Mouse (Mus musculus): ENCODE measurements around the gene Smo.
"Not testable (repeated sequence)": the region's sequence is repeated elsewhere in the genome, so short reads cannot be mapped to it uniquely, and the experiment has no call there.

The Smo gene

DNA sequence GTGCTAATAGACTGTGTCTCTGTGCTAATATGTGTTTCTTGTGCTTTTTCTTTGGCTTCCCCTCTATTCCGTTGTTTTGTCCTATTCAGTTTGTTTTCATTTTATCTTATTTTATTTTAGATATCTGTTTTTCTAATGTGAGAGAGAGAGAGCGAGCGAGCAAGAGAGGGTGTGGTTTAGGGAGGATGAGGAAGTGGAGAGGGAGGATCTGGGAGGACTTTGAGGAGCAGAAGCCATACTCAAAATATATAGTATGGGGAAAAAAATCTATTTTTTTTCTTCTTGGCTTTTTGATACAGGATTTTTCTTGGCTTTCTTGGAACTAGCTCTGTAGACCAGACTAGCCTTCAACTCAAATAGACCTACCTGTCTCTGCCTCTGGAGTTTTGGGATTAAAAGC lies 7.3 kb upstream of the Smo start:
- DNase-seq, result no peak

- DNase-seq, result no peak
Measured at GRCm38 (mm10) chr6:29729491-29729890, 5.8 kb upstream of the Smo start.

DNA sequence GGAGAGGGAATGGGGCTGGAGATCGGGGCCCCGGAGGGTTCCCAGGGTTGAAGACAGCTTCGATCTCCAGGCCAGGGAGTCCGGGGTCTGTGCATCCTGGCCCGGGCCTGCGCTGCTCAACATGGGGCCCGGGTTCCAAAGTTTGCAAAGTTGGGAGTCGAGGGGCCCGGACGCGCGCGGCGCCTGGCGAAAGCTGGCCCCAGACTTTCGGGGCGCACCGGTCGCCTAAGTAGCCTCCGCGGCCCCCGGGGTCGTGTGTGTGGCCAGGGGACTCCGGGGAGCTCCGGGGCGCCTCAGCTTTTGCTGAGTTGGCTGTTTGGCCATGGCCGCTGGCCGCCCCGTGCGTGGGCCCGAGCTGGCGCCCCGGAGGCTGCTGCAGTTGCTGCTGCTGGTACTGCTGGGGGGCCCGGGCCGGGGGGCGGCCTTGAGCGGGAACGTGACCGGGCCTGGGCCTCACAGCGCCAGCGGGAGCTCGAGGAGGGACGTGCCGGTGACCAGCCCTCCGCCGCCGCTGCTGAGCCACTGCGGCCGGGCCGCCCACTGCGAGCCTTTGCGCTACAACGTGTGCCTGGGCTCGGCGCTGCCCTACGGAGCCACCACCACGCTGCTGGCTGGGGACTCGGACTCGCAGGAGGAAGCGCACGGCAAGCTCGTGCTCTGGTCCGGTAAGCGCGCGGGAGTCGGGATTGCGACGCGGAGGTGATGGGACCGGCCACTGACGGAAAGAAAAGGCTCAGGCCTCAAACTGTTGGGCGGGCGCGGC lies 567 bp downstream of the Smo start:
- DNase-seq, result no peak

DNA sequence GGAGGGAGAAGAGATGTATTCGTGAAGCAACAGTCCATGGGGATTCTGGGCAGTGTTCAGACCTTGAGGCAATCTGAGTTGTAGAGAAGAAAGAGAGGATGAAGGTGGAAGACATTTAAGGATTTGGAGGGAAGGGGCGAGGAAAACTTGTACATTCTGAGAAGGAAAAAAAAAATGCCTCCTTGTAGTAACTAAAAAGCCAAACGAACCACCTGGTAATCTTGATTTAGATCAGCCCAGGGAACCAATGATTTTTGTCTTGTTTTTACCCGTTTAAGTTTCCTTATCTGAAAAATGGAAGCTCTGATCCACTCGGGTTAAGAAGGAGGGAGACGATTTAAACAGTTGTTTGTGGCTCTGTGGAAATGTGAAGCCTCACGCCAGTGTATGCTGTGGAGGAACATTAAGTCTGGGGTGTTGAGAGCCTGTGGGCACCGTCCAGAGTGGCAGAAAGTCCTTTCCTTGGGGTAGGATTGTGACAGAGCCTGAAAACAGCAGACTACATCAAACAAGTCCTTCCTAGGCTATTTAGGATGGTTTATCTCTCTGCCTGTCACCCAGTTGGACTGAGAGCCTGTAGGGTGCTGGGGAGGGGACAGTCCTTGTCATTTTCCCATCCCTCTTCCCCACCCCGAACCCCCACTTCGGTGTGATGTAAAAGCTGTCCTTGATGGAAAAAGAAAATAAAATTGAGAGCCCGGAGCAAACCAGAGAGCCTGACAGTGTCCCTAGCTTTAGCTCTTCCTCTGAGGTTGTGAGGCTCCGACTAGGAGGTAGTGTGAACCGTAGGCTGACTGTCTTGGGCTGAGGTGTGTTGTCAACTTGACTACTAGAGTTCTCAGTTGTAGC lies 1.5 kb downstream of the Smo start:
- DNase-seq, result no peak

DNA sequence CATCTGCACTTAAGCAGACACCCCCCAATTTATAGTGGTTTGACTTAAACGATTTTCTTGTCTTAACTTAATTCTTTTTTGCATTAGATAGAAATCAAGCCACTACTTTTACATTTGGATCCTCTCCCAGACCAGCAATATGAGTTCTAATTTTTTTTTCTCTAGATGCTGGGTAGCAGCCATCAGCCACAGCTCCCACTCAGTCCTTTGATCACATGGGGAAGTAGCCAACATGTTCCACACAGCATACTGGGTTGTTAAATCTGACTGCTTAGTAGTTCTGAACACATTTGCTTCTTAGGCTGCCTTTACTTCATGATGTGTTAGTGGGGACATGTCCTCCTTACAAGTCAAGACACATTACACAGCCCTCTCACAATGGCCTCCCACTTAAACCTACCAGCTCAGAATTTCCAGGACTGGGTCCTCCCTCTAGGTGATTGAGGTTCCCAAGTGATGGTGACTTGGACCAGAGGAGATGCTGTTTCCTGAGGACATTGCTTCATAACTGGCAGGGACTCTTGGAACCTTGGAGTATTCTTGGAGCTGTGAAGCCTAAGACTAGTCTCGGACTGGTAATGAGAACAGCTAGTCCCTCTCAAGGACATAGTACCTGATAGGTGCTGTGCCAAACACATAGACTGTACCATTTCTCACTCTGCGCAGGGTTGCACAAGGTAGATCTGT lies 16.3 kb downstream of the Smo start:
- DNase-seq, result no peak

DNA sequence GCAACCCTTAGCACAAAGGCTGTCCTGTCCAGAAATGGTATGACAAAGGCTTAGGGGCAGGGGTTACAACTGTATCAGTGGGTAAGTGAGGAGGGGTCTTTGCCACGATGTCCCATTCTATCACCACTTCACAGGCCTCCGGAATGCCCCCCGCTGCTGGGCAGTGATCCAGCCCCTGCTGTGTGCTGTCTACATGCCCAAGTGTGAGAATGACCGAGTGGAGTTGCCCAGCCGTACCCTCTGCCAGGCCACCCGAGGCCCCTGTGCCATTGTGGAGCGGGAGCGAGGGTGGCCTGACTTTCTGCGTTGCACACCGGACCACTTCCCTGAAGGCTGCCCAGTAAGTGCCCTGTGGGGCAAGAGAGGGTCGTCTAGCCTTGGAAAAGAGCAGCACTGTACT lies 18.0 kb downstream of the Smo start:
- DNase-seq, result no peak

DNA sequence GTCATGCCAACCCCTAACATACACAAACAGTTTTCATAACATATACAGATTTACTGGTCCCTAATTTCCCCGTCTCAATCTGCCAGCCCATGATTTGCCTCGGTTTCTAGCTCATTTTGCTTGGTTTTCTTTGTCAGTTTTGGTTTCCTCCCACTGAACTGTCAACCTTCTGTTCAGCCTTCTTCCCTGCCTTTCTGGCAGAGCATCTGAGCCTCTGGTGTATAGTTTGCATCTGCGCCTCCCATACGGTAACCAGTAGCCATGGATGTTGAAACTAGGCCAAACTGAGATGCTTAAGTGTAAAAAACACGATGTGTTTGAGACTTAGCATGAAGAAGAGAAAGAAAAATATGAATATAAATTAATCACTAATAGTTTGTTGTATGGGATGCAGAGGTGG lies 20.7 kb downstream of the Smo start:
- no peak for DNase-seq

- no peak for DNase-seq
Measured at GRCm38 (mm10) chr6:29756476-29756875, 21.2 kb downstream of the Smo start.

- DNase-seq, result peak; percentile 81
Measured at GRCm38 (mm10) chr6:29758417-29758816, 23.1 kb downstream of the Smo start.

- no peak for DNase-seq
Measured at GRCm38 (mm10) chr6:29759012-29759679, 23.8 kb downstream of the Smo start.

DNA sequence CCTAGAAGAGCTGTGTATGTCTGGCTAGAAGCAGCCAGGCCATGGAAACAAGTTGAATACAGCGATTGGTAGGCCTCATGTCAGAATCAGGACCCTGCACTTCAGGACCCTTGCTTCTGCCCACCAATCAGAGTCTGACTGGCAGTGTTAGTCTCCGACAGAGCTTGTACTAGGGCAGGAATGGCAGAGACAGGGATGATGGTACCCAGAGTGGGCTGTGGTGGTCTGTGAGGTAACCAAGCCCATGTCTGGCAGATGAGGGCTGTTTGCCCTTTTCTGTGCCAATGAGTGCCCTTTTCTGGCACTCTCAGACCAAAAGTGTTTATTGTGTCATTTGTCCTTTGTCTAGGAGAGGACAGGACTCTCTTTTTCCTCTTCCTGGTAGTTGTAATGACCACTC lies 25.1 kb downstream of the Smo start:
- not testable (repeated sequence) for DNase-seq

DNA sequence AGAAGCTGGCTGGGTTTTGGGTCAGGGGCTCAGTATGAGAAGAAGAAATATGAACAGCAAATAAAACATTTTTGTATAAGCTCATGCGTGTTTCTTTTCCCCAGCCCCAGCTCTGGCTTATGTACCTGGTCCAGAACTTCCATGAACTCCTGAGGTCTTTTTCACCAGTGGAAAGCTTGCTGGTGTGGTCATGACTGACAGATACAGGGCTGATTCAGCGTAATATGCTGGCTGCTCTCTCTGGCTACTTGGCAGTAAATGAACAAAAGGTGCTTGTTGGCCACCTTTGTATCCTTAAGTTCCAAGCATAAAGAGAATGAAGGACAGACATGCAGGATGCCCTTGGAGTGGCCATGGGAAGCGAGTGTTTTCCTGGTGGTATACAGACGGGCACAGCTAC lies 26.0 kb downstream of the Smo start:
- no peak for DNase-seq

GRCm38 (mm10) chr6:29762524-29762923 lies 27.2 kb downstream of the Smo start:
- no peak for DNase-seq

- no peak for DNase-seq
Measured at GRCm38 (mm10) chr6:29766874-29767273, 31.6 kb downstream of the Smo start.

- peak; percentile 91 for DNase-seq
Measured at GRCm38 (mm10) chr6:29767813-29768660, 32.7 kb downstream of the Smo start, which contains the start of gene Ahcyl2. TSS of gene Ahcyl2 (plus strand) at chr6:29768011.

- DNase-seq, result peak; percentile 47
Measured at GRCm38 (mm10) chr6:29768791-29769441, 33.6 kb downstream of the Smo start.

GRCm38 (mm10) chr6:29770672-29771321 lies 35.5 kb downstream of the Smo start:
- no peak for DNase-seq

DNA sequence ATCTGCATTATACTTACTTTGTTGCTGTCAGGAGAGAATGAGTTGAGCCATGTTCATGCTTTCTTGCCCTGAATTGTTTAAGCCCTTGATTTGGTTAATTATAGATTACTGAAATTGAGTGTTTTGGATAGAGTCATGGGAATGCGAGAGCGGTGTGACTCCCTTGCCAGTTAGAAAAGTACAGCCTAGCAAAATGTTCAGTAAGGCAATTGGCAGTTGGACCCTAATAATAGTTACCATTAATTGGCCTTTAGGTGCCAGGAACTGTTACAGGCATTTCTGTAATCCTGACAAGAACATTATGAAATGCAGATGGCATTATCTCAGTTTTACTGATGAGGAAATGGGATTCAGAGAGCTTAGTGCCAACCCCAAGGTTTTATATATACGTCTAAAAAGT lies 36.9 kb downstream of the Smo start:
- DNase-seq, result no peak

GRCm38 (mm10) chr6:29774161-29774560 lies 38.9 kb downstream of the Smo start:
- DNase-seq, result no peak

GRCm38 (mm10) chr6:29775609-29776008 lies 40.3 kb downstream of the Smo start:
- no peak for DNase-seq
